Mouse (Mus musculus): Measurements from ENCODE around the gene Zdhhc14. TPM values are rescaled to one million over a fixed set of nuclear protein-coding genes. Genes with fewer than 3 reads are reported as not detected.

The Zdhhc14 gene
- polyA plus RNA-seq, 1 experiment from 2014 or later, result 6.2 TPM

- no peak for ATAC-seq (replicated peaks; ENCODE audit: low FRiP score)
- H3K4me3 ChIP-seq (ENCODE audit: low read depth, low read length), result no peak overlapping the region
- H3K9ac ChIP-seq (ENCODE audit: low read depth, low read length), result no peak overlapping the region
- H3K27ac ChIP-seq (ENCODE audit: low read depth, low read length), result no peak overlapping the region
- no peaks in the 10 kb centered on the region for H3K9me3 ChIP-seq (ENCODE audit: control insufficient read depth, low read length)
- no peaks in the 10 kb centered on the region for H3K36me3 ChIP-seq (ENCODE audit: control insufficient read depth, insufficient read depth, low read length)
- no peak overlapping the region for H3K4me2 ChIP-seq
- H3K27me3 ChIP-seq (replicated peaks; ENCODE audit: control insufficient read depth, insufficient read depth, low read length), result no peaks in the 10 kb centered on the region
- no peaks in the 10 kb centered on the region for H3K4me1 ChIP-seq (replicated peaks; ENCODE audit: control insufficient read depth, insufficient read depth, low read length)
- 88% methylated on average over 5 of the region's 5 CpGs for WGBS
- DNase-seq (ENCODE audit: low spot score), result no peak
Measured at GRCm38 (mm10) chr17:5627664-5628063, 135.3 kb downstream of the Zdhhc14 start.

- Histone ChIP-seq H3K4me2 (no peak overlapping the region), H3K4me3 (ENCODE audit: low read depth, low read length) (no peak overlapping the region), H3K36me3 (ENCODE audit: control insufficient read depth, insufficient read depth, low read length) (no peaks in the 10 kb centered on the region), H3K9me3 (ENCODE audit: control insufficient read depth, low read length) (no peaks in the 10 kb centered on the region), H3K4me1 (replicated peaks; ENCODE audit: control insufficient read depth, insufficient read depth, low read length) (no peaks in the 10 kb centered on the region), H3K27me3 (replicated peaks; ENCODE audit: control insufficient read depth, insufficient read depth, low read length) (no peaks in the 10 kb centered on the region), H3K27ac (ENCODE audit: low read depth, low read length) (no peak overlapping the region), H3K9ac (ENCODE audit: low read depth, low read length) (no peak overlapping the region)
- DNase-seq (ENCODE audit: low spot score) (no peak), ATAC-seq (replicated peaks; ENCODE audit: low FRiP score) (no peak)
- 81% methylated on average over 4 of the region's 4 CpGs for WGBS
Measured at GRCm38 (mm10) chr17:5629651-5630050, 137.3 kb downstream of the Zdhhc14 start.

GRCm38 (mm10) chr17:5635254-5635653 lies 142.9 kb downstream of the Zdhhc14 start:
- Histone ChIP-seq H3K4me2 (no peak overlapping the region), H3K27me3 (replicated peaks; ENCODE audit: control insufficient read depth, insufficient read depth, low read length) (no peaks in the 10 kb centered on the region), H3K27ac (ENCODE audit: low read depth, low read length) (no peak overlapping the region), H3K4me1 (replicated peaks; ENCODE audit: control insufficient read depth, insufficient read depth, low read length) (no peaks in the 10 kb centered on the region), H3K9ac (ENCODE audit: low read depth, low read length) (no peak overlapping the region), H3K9me3 (ENCODE audit: control insufficient read depth, low read length) (no peaks in the 10 kb centered on the region), H3K36me3 (ENCODE audit: control insufficient read depth, insufficient read depth, low read length) (no peaks in the 10 kb centered on the region), H3K4me3 (ENCODE audit: low read depth, low read length) (no peak overlapping the region)
- no peak for ATAC-seq (replicated peaks; ENCODE audit: low FRiP score)
- 84% methylated on average over 2 of the region's 2 CpGs for WGBS
- no peak for DNase-seq (ENCODE audit: low spot score)

- H3K36me3 ChIP-seq (ENCODE audit: control insufficient read depth, insufficient read depth, low read length), result no peaks in the 10 kb centered on the region
- H3K4me1 ChIP-seq (replicated peaks; ENCODE audit: control insufficient read depth, insufficient read depth, low read length), result no peaks in the 10 kb centered on the region
- H3K4me3 ChIP-seq (ENCODE audit: low read depth, low read length), result no peak overlapping the region
- no peak overlapping the region for H3K9ac ChIP-seq (ENCODE audit: low read depth, low read length)
- no peak overlapping the region for H3K4me2 ChIP-seq
- DNase-seq (ENCODE audit: low spot score) (no peak), ATAC-seq (replicated peaks; ENCODE audit: low FRiP score) (no peak)
- no peak overlapping the region for H3K27ac ChIP-seq (ENCODE audit: low read depth, low read length)
- no peaks in the 10 kb centered on the region for H3K27me3 ChIP-seq (replicated peaks; ENCODE audit: control insufficient read depth, insufficient read depth, low read length)
- WGBS, result 91% methylated on average over 8 of the region's 8 CpGs
- H3K9me3 ChIP-seq (ENCODE audit: control insufficient read depth, low read length), result no peaks in the 10 kb centered on the region
Measured at GRCm38 (mm10) chr17:5641436-5641835, 149.1 kb downstream of the Zdhhc14 start.

GRCm38 (mm10) chr17:5642918-5643721 lies 150.8 kb downstream of the Zdhhc14 start:
- WGBS, result 86% methylated on average over 15 of the region's 15 CpGs
- H3K4me1 ChIP-seq (replicated peaks; ENCODE audit: control insufficient read depth, insufficient read depth, low read length), result no peaks in the 10 kb centered on the region
- DNase-seq (ENCODE audit: low spot score), result no peak
- H3K27ac ChIP-seq (ENCODE audit: low read depth, low read length), result no peak overlapping the region
- no peak overlapping the region for H3K9ac ChIP-seq (ENCODE audit: low read depth, low read length)
- no peak for ATAC-seq (replicated peaks; ENCODE audit: low FRiP score)
- H3K4me3 ChIP-seq (ENCODE audit: low read depth, low read length), result no peak overlapping the region
- no peaks in the 10 kb centered on the region for H3K36me3 ChIP-seq (ENCODE audit: control insufficient read depth, insufficient read depth, low read length)
- no peaks in the 10 kb centered on the region for H3K9me3 ChIP-seq (ENCODE audit: control insufficient read depth, low read length)
- no peak overlapping the region for H3K4me2 ChIP-seq
- H3K27me3 ChIP-seq (replicated peaks; ENCODE audit: control insufficient read depth, insufficient read depth, low read length), result no peaks in the 10 kb centered on the region

- Histone ChIP-seq H3K4me3 (ENCODE audit: low read depth, low read length) (no peak overlapping the region), H3K9ac (ENCODE audit: low read depth, low read length) (no peak overlapping the region), H3K27ac (ENCODE audit: low read depth, low read length) (no peak overlapping the region), H3K4me2 (no peak overlapping the region), H3K36me3 (ENCODE audit: control insufficient read depth, insufficient read depth, low read length) (no peaks in the 10 kb centered on the region), H3K27me3 (replicated peaks; ENCODE audit: control insufficient read depth, insufficient read depth, low read length) (no peaks in the 10 kb centered on the region), H3K9me3 (ENCODE audit: control insufficient read depth, low read length) (no peaks in the 10 kb centered on the region), H3K4me1 (replicated peaks; ENCODE audit: control insufficient read depth, insufficient read depth, low read length) (no peaks in the 10 kb centered on the region)
- DNase-seq (ENCODE audit: low spot score), result no peak
- 74% methylated on average over 4 of the region's 4 CpGs for WGBS
- no peak for ATAC-seq (replicated peaks; ENCODE audit: low FRiP score)
Measured at GRCm38 (mm10) chr17:5650124-5650523, 157.8 kb downstream of the Zdhhc14 start.

GRCm38 (mm10) chr17:5650642-5651041 lies 158.3 kb downstream of the Zdhhc14 start:
- H3K27ac ChIP-seq (ENCODE audit: low read depth, low read length), result no peak overlapping the region
- no peaks in the 10 kb centered on the region for H3K4me1 ChIP-seq (replicated peaks; ENCODE audit: control insufficient read depth, insufficient read depth, low read length)
- H3K9ac ChIP-seq (ENCODE audit: low read depth, low read length), result no peak overlapping the region
- no peaks in the 10 kb centered on the region for H3K27me3 ChIP-seq (replicated peaks; ENCODE audit: control insufficient read depth, insufficient read depth, low read length)
- no peak overlapping the region for H3K4me2 ChIP-seq
- no peak for ATAC-seq (replicated peaks; ENCODE audit: low FRiP score)
- H3K36me3 ChIP-seq (ENCODE audit: control insufficient read depth, insufficient read depth, low read length), result no peaks in the 10 kb centered on the region
- H3K9me3 ChIP-seq (ENCODE audit: control insufficient read depth, low read length), result no peaks in the 10 kb centered on the region
- 66% methylated on average over 4 of the region's 4 CpGs for WGBS
- DNase-seq (ENCODE audit: low spot score), result no peak
- H3K4me3 ChIP-seq (ENCODE audit: low read depth, low read length), result no peak overlapping the region

GRCm38 (mm10) chr17:5651551-5651950 lies 159.2 kb downstream of the Zdhhc14 start:
- Histone ChIP-seq H3K27me3 (replicated peaks; ENCODE audit: control insufficient read depth, insufficient read depth, low read length) (no peaks in the 10 kb centered on the region), H3K9ac (ENCODE audit: low read depth, low read length) (no peak overlapping the region), H3K27ac (ENCODE audit: low read depth, low read length) (no peak overlapping the region), H3K4me1 (replicated peaks; ENCODE audit: control insufficient read depth, insufficient read depth, low read length) (no peaks in the 10 kb centered on the region), H3K4me3 (ENCODE audit: low read depth, low read length) (no peak overlapping the region), H3K4me2 (no peak overlapping the region), H3K36me3 (ENCODE audit: control insufficient read depth, insufficient read depth, low read length) (no peaks in the 10 kb centered on the region), H3K9me3 (ENCODE audit: control insufficient read depth, low read length) (no peaks in the 10 kb centered on the region)
- WGBS, result 83% methylated on average over 4 of the region's 4 CpGs
- ATAC-seq (replicated peaks; ENCODE audit: low FRiP score) (no peak), DNase-seq (ENCODE audit: low spot score) (no peak)

GRCm38 (mm10) chr17:5653981-5654380 lies 161.6 kb downstream of the Zdhhc14 start:
- no peak overlapping the region for H3K4me3 ChIP-seq (ENCODE audit: low read depth, low read length)
- H3K9ac ChIP-seq (ENCODE audit: low read depth, low read length), result no peak overlapping the region
- no peak overlapping the region for H3K27ac ChIP-seq (ENCODE audit: low read depth, low read length)
- no peak overlapping the region for H3K4me2 ChIP-seq
- H3K27me3 ChIP-seq (replicated peaks; ENCODE audit: control insufficient read depth, insufficient read depth, low read length), result no peaks in the 10 kb centered on the region
- DNase-seq (ENCODE audit: low spot score), result no peak
- WGBS, result 80% methylated on average over 9 of the region's 9 CpGs
- H3K9me3 ChIP-seq (ENCODE audit: control insufficient read depth, low read length), result no peaks in the 10 kb centered on the region
- no peaks in the 10 kb centered on the region for H3K36me3 ChIP-seq (ENCODE audit: control insufficient read depth, insufficient read depth, low read length)
- no peaks in the 10 kb centered on the region for H3K4me1 ChIP-seq (replicated peaks; ENCODE audit: control insufficient read depth, insufficient read depth, low read length)
- no peak for ATAC-seq (replicated peaks; ENCODE audit: low FRiP score)

Data from liver, embryonic 11.5 days (tissue).